Mouse (Mus musculus) limb, embryonic 15.5 days (tissue): ENCODE measurements around the gene Rora. TPM values are rescaled to one million over a fixed set of nuclear protein-coding genes. Genes with fewer than 3 reads are reported as not detected.

Source experiments
- ATAC-seq: fragments of 200-750 bp; cut with Nextera tagmentation; 2 replicates; pipeline ENCODE4 v1.8.0; 2017; ENCODE audit warnings: low read depth, moderate TSS enrichment; ENCODE audit not compliant: insufficient number of reproducible peaks, low FRiP score, low TSS enrichment
- H3K27ac ChIP-seq: fragments of 300-500 bp; sonication (generic); 2 replicates; pipeline ENCODE4 v1.5.1; 2015; ENCODE audit warnings: moderate library complexity, mild to moderate bottlenecking, inconsistent platforms
- H3K27me3 ChIP-seq: fragments of 300-500 bp; sonication (generic); 2 replicates; pipeline ENCODE4 v1.6.1; 2015; ENCODE audit warnings: inconsistent platforms
- H3K36me3 ChIP-seq: fragments of 300-500 bp; sonication (generic); 2 replicates; pipeline ENCODE4 v1.6.1; 2015; ENCODE audit warnings: inconsistent platforms
- H3K4me1 ChIP-seq: fragments of 300-500 bp; sonication (generic); 2 replicates; pipeline ENCODE4 v1.6.1; 2015; ENCODE audit warnings: inconsistent platforms
- H3K4me2 ChIP-seq: fragments of 300-500 bp; sonication (generic); 2 replicates; pipeline ENCODE4 v1.6.1; 2015; ENCODE audit warnings: mild to moderate bottlenecking, inconsistent platforms
- H3K4me3 ChIP-seq: fragments of 300-500 bp; sonication (generic); 2 replicates; pipeline ENCODE4 v1.5.1; 2015; ENCODE audit warnings: mild to moderate bottlenecking, inconsistent platforms
- H3K9ac ChIP-seq: fragments of 300-500 bp; sonication (generic); 2 replicates; pipeline ENCODE4 v1.6.1; 2015; ENCODE audit warnings: inconsistent platforms
- H3K9me3 ChIP-seq: fragments of 300-500 bp; sonication (generic); 2 replicates; pipeline ENCODE4 v1.6.1; 2016; ENCODE audit warnings: inconsistent platforms
- WGBS: fragments of 180-500 bp; shearing (Covaris S2); methylation state at CpG from one replicate; pipeline ENCODE4 v1.1.7; 2015; 5-methylcytosine and 5-hydroxymethylcytosine counted together
- polyA plus RNA-seq: library from polyadenylated mRNA; unstranded; fragments of >200 nt; fragmentation: Nextera tagmentation; extraction: Ambion mirVana; gene quantifications from 2 replicates; pipeline ENCODE4 v1.2.1, GENCODE M21; 2015

The Rora gene
- polyA plus RNA-seq, 1 experiment from 2014 or later: 25.4 TPM

- Histone ChIP-seq H3K4me2 (no peak overlapping the region), H3K36me3 (no peaks in the 10 kb centered on the region), H3K4me3 (no peak overlapping the region), H3K4me1 (peaks cover 10% of the 10 kb centered on the region), H3K9ac (no peak overlapping the region), H3K27me3 (no peaks in the 10 kb centered on the region), H3K9me3 (no peaks in the 10 kb centered on the region), H3K27ac (no peak overlapping the region)
- ATAC-seq: peak; percentile 24; the same call in 1 of the 2 replicates
Measured at GRCm38 (mm10) chr9:69181411-69181810, 527.8 kb downstream of the Rora start.

- 91% methylated on average over 4 of the region's 4 CpGs for WGBS
Measured at GRCm38 (mm10) chr9:69183888-69184287, 530.3 kb downstream of the Rora start.

GRCm38 (mm10) chr9:69190726-69191125 is 537.1 kb downstream of the Rora start:
- WGBS: 0% methylated on average over 1 of the region's 1 CpGs
- Histone ChIP-seq H3K4me3 (no peak overlapping the region), H3K4me2 (no peak overlapping the region)

More at GRCm38 (mm10) chr9:69183888-69184287, 530.3 kb downstream of the Rora start:
- no peak overlapping the region for H3K4me3 ChIP-seq
- H3K27me3 ChIP-seq: no peaks in the 10 kb centered on the region
- H3K9ac ChIP-seq: no peak overlapping the region
- H3K4me2 ChIP-seq: no peak overlapping the region
- H3K27ac ChIP-seq: no peak overlapping the region
- no peaks in the 10 kb centered on the region for H3K36me3 ChIP-seq
- H3K4me1 ChIP-seq: peaks cover 10% of the 10 kb centered on the region
- no peak for ATAC-seq
- H3K9me3 ChIP-seq: no peaks in the 10 kb centered on the region

GRCm38 (mm10) chr9:69192446-69192845 is 538.9 kb downstream of the Rora start:
- Histone ChIP-seq H3K9me3 (no peaks in the 10 kb centered on the region), H3K9ac (no peak overlapping the region), H3K4me3 (no peak overlapping the region), H3K4me1 (no peaks in the 10 kb centered on the region), H3K27ac (no peak overlapping the region), H3K27me3 (no peaks in the 10 kb centered on the region), H3K4me2 (no peak overlapping the region), H3K36me3 (no peaks in the 10 kb centered on the region)
- ATAC-seq: no peak
- WGBS: 87% methylated on average over 8 of the region's 8 CpGs

More at GRCm38 (mm10) chr9:69190726-69191125, 537.1 kb downstream of the Rora start:
- Histone ChIP-seq H3K9me3 (no peaks in the 10 kb centered on the region), H3K27me3 (no peaks in the 10 kb centered on the region), H3K4me1 (no peaks in the 10 kb centered on the region), H3K36me3 (no peaks in the 10 kb centered on the region), H3K9ac (no peak overlapping the region), H3K27ac (no peak overlapping the region)
- ATAC-seq: no peak

DNA sequence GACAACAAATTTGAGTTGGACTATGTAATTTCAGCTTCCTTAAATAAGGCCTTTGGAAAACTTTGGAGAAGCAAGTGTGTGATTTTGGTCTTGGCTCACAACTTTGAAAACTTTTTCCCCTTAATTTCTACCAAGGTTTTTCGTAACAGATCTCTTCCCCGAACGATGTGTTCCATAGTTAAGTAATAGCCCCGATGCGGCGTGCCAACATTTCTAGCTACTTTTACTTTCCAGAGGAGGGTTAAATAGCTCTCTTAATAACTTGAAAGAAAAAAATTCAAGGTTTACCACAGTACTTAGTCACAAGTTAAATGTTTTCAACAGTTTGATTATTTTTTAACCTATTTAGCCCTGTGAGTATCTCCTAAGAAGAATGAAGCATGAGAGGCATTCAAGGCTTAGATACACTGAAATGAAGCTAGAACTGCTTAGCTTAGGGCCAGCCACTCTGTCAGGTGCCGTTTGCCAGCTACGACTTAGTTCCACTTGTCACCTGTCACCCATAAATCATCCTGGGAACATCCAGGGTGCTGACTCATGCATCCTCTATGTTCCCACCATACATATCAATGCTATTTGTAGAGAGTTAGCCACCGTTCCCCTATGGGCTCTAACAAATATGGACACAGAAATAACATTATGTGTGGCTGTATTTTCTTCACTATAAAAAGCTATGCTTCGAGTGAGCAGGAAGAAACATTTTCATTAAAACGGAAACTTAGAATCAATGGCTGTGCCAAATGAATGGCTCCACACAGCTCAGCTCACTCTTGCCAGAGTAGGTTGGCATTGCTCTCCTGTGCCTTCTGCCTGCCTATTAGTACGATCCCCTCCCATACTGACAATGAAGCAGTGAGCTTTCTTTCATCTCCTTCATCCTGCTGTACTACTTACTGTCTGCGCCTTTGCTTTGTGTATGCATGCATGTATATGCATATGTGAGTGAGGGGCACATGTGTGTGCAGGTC is 541.3 kb downstream of the Rora start:
- Histone ChIP-seq H3K9ac (no peak overlapping the region), H3K4me1 (no peaks in the 10 kb centered on the region), H3K4me2 (no peak overlapping the region), H3K4me3 (no peak overlapping the region), H3K27ac (no peak overlapping the region), H3K27me3 (no peaks in the 10 kb centered on the region), H3K36me3 (no peaks in the 10 kb centered on the region), H3K9me3 (no peaks in the 10 kb centered on the region)
- 55% methylated on average over 13 of the region's 13 CpGs for WGBS
- no peak for ATAC-seq

DNA sequence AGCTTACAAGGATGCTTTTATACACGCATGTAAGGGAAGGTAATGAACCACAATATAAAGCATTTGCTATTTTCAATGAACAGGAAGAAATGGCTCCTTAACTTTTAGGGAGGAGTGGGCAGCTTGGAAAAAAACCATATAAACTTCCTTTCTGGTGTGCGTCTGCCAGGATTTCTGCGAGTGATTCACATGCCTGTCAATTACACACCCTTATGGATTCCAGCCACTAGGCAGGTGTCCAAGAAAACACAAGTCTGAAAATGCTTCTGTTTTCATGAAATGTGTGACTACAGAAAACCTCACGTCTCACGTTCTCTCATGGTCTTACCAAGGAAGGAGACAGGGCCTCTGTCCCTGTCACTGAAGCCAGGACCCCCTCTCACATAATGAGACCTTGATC is 560.2 kb downstream of the Rora start:
- H3K27ac ChIP-seq: no peak overlapping the region
- H3K36me3 ChIP-seq: no peaks in the 10 kb centered on the region
- H3K4me1 ChIP-seq: peaks cover 15% of the 10 kb centered on the region
- no peaks in the 10 kb centered on the region for H3K9me3 ChIP-seq
- WGBS: 18% methylated on average over 5 of the region's 5 CpGs
- H3K4me3 ChIP-seq: no peak overlapping the region
- no peak overlapping the region for H3K4me2 ChIP-seq
- no peak for ATAC-seq
- no peak overlapping the region for H3K9ac ChIP-seq
- H3K27me3 ChIP-seq: 0 out of 2 replicates have a peak, but pooled peaks cover 5% of the 10 kb centered on the region

- H3K27me3 ChIP-seq: 0 out of 2 replicates have a peak, but pooled peaks cover 4% of the 10 kb centered on the region
- H3K4me3 ChIP-seq: no peak overlapping the region
- no peak overlapping the region for H3K4me2 ChIP-seq
- ATAC-seq: no peak
- H3K27ac ChIP-seq: no peak overlapping the region
- peaks cover 15% of the 10 kb centered on the region; the same call in 1 of the 2 replicates for H3K4me1 ChIP-seq
- no peaks in the 10 kb centered on the region for H3K9me3 ChIP-seq
- no peak overlapping the region for H3K9ac ChIP-seq
- H3K36me3 ChIP-seq: no peaks in the 10 kb centered on the region
- 19% methylated on average over 3 of the region's 3 CpGs for WGBS
Measured at GRCm38 (mm10) chr9:69224841-69225240, 571.3 kb downstream of the Rora start.

- no peak for ATAC-seq
- no peak overlapping the region for H3K27ac ChIP-seq
- H3K36me3 ChIP-seq: no peaks in the 10 kb centered on the region
- 0 out of 2 replicates have a peak, but pooled peaks cover 4% of the 10 kb centered on the region for H3K27me3 ChIP-seq
- no peaks in the 10 kb centered on the region for H3K9me3 ChIP-seq
- no peak overlapping the region for H3K9ac ChIP-seq
- H3K4me1 ChIP-seq: peaks cover 15% of the 10 kb centered on the region; the same call in 1 of the 2 replicates
- no peak overlapping the region for H3K4me3 ChIP-seq
- 56% methylated on average over 3 of the region's 3 CpGs for WGBS
- H3K4me2 ChIP-seq: no peak overlapping the region
Measured at GRCm38 (mm10) chr9:69226424-69226823, 572.8 kb downstream of the Rora start.

GRCm38 (mm10) chr9:69227806-69228205 is 574.2 kb downstream of the Rora start:
- Histone ChIP-seq H3K36me3 (no peaks in the 10 kb centered on the region), H3K27ac (no peak overlapping the region), H3K4me3 (no peak overlapping the region), H3K9me3 (no peaks in the 10 kb centered on the region), H3K27me3 (0 out of 2 replicates have a peak, but pooled peaks cover 4% of the 10 kb centered on the region), H3K4me2 (no peak overlapping the region), H3K9ac (no peak overlapping the region), H3K4me1 (peaks cover 15% of the 10 kb centered on the region; the same call in 1 of the 2 replicates)
- 74% methylated on average over 6 of the region's 6 CpGs for WGBS
- ATAC-seq: no peak

GRCm38 (mm10) chr9:69229935-69230334 is 576.3 kb downstream of the Rora start:
- no peak overlapping the region for H3K4me3 ChIP-seq
- H3K9ac ChIP-seq: no peak overlapping the region
- WGBS: 75% methylated on average over 7 of the region's 7 CpGs

DNA sequence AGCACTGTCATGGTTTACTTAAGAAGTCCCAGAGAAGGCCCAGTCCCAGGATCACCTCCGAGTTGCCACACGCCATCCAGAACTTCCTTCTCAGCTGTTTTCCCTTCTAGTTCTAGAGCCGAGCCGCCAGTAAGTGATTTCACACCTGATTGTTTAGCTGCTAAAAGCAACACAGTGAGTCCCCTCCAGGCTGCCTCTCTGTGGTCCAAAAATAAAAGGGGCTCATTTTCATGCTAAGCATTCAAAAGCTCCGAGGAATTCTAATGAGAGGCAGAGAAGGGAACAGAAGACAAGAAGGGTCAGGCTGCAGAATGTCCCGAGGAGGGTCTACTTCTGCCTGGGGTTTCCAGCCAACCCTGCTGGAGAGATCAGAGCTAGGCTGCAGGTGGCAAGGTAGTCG is 580.9 kb downstream of the Rora start:
- 41% methylated on average over 7 of the region's 7 CpGs for WGBS

More at GRCm38 (mm10) chr9:69229935-69230334, 576.3 kb downstream of the Rora start:
- H3K9me3 ChIP-seq: no peaks in the 10 kb centered on the region
- no peaks in the 10 kb centered on the region for H3K36me3 ChIP-seq
- H3K27me3 ChIP-seq: 0 out of 2 replicates have a peak, but pooled peaks cover 4% of the 10 kb centered on the region
- no peak overlapping the region for H3K27ac ChIP-seq
- no peak overlapping the region for H3K4me2 ChIP-seq
- ATAC-seq: no peak
- peaks cover 8% of the 10 kb centered on the region; the same call in 1 of the 2 replicates for H3K4me1 ChIP-seq

DNA sequence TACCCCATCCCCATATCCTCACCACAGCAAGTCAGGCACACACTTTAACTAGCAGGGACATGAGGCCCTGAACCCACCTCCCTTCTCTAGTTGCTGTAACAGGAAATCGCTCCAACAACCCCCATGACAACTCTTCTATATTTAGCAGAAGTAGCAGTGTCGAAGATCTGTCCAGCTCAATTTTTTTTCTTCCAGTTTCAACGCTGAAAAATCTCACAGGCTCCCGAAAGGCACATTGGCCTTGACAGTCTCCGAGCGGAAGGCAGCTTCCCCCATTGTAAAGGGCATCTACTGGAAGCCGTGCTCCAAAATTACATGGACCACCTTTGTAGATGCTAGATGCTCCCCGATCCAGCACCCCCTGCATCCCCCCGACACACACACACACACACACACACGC is 583.7 kb downstream of the Rora start:
- Histone ChIP-seq H3K36me3 (no peaks in the 10 kb centered on the region), H3K9me3 (no peaks in the 10 kb centered on the region), H3K4me1 (peaks cover 2% of the 10 kb centered on the region; the same call in 1 of the 2 replicates), H3K9ac (no peak overlapping the region), H3K27me3 (no peaks in the 10 kb centered on the region), H3K4me3 (no peak overlapping the region), H3K27ac (no peak overlapping the region), H3K4me2 (no peak overlapping the region)
- WGBS: 66% methylated on average over 10 of the region's 10 CpGs
- no peak for ATAC-seq

More for the DNA sequence above, 580.9 kb downstream of the Rora start:
- Histone ChIP-seq H3K9ac (no peak overlapping the region), H3K9me3 (no peaks in the 10 kb centered on the region), H3K4me1 (peaks cover 2% of the 10 kb centered on the region; the same call in 1 of the 2 replicates), H3K36me3 (no peaks in the 10 kb centered on the region), H3K27me3 (no peaks in the 10 kb centered on the region), H3K4me3 (no peak overlapping the region), H3K4me2 (no peak overlapping the region), H3K27ac (no peak overlapping the region)
- ATAC-seq: no peak
